Mouse (Mus musculus) CD4-positive, CD25-positive, alpha-beta regulatory T cell, adult 2 months (primary cell): ENCODE data around the gene Ugt1a2.

ENCODE experiments used
- DNase-seq: peaks from one replicate; pipeline ENCODE4 v3.0.0-alpha.2; 2012; ENCODE audit warnings: low read depth, low spot score

The Ugt1a2 gene

DNA sequence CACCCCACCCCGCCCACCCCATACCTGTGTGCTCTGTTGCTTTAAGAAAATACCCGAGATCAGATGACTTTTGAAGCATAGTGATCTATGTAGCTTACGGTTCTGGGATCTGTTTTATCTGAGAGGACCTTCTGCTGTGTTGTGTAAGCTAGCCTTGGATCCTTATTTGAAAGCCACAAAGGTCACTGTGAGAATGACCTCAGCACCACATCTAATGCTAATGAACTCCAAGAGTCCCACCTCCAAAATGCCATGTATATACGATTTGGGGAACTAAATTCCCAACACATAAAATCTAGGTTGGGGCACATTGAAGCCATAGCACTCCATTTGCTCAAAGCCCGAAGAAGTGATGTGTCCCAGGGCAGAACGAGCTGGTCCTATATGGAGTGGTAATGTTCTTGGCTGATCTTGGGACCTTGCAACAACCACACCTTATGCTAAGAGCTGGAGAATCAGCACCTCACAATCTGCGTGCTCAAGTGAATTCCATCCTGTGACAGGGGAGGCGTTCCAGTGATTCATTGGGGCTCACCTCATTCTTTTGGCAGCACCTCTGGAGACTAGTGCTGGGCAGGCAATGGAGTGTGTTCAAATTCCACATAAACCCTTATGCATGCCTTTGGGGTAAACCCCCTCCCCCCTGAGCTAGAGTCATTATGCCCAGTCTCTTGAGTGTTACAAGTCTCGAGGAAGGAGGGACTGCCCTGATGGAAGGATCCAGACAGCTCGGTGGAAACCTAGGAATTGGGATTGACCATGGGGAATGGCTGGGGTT, 56.7 kb downstream of the Ugt1a2 start:
- no peak for DNase-seq

DNA sequence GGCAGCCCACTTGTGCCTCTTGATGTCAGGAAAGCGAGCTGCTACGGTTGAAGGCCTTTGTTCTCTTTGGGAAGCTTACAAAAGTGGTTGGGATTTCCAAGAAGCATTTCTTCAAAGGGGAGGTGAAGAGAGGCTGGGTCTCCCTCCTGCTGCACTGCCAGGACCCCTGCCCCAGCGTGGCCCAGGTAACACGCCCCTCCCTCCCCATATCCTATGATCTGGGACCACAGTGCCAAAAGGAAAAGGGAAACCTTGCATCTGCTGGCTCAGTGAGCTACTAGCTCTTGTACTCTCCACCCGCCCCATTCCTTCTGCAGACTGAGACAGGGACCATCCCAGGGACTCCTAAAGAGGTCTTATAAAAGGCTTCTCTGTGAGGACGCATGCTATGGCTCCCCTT, 57.3 kb downstream of the Ugt1a2 start:
- DNase-seq: no peak

DNA sequence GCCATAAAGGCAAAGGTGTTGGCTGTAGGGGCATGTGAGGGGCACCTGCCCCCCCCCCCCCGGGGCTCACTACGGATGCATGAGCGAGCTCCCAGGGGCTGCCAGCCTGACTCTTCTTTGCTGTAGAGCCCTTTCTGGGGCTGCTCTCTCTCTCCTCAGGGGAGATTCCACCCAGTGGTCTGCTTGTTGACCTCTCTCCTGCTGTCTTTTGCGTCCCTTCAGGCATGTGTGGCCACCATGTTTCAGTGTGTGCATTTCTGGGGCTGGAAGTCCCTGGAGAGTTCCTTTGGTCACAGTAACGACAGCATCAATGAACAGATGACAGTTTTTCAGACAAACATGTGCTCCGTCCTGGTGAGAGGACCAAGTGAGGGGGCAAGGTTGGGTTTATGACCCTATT, 58.0 kb downstream of the Ugt1a2 start:
- DNase-seq: no peak

DNA sequence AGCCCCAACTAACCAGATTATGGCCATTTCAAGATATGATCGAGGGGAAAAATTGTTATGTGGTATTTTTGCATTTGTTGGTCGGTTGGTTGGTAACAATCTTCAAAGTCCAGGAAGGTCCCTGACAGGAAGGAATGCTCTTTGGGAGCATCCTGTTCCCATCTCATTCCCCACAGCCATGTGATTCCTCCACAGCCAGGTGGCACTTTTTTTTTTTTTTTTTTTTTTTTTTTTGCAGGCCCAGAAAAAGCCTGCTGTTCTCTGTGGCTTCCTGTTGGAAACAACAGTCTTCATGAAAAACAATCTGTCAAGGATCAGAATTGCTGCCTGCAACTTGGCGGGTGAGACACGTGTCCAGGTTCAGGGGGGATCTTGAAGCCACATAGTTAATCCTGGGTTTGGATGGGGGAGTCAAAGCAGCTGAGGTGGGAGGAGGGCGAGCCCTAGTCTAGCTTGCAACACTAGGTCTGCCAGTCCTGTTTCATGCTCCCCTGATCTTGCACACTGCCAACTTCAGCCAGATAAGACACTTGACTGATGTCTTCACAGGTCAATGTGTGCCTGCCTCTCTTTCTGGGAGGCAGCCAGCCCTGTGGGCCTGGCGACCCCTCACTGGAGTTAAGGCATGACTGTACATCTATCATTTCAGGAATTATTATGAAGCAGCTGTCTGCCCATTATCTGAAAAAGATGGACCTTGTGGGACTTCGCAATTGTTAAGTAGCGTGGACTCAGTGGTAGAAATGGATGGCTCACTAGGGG, 58.7 kb downstream of the Ugt1a2 start:
- no peak for DNase-seq

DNA sequence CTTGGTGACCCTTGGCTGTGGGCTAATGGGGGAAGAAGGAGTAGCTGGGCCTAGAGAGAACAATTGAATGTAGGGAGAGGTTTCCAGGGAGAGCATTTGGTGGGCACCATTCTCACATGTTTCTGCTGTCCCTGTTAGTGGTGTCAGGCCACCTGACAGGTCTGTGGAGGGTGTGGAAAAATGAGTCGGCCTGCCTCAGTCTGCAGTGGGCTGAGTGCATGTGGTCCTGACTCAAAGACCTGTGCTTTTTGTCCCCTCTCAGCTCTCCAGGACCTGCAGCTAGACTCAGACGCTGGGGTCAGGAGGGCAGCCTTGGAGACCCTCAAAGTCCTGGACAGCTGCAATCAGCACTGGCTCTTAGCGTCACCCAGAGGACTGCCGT, 59.2 kb downstream of the Ugt1a2 start:
- no peak for DNase-seq

DNA sequence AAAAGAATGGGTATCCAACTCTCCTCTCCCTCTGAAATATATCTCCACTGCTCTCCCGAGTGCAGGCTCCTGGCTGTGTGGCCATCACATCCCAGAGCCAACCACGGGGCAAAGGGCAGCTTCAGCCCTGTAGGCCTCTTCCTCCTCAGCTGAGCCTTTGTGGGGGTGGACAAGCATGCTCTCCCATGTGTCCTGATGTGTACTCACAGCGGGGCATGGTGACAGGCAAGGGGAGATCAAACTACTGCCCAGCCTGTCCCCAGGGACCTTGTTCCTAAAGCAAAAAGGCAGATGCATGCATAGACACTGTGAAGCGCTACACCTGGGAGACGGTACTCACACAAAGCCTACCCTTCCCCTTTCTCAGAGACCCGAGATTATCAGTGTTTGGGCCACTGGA, 59.7 kb downstream of the Ugt1a2 start:
- no peak for DNase-seq

DNA sequence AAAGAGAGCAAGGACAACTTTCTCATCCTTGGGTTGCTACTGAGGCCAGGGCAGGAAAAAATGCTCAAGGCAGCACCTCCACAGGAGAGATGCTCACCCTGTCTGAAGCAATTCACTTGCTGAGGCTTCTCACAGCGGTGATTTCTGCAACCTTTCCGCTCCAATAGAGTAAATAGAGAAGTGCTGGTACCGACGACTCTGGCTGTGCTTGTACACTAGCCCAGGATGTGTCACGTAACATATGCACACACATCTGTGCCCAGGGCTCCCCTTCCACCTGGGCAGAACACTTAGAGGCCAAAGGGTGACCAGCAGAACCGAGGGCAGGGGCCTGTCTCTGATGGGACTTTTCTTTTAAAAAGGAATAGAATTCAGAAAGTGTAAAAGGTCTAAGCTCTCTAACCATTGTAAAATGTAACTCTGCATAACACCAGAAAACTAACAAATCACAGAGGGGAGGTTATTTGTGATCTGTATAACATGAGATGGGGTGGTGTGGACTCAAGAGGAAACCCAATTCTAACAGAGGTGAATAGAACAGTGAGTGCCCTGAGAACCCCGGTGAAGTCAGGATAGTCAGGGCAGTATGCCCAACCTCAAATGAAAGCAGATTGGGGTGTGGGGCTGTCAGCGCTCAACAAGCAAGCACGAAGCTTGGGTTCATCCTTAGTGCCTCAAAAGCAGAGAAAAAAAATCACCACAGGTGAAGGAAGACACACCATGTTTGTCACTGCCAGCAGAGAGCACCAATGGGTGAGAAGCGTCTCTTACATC, 60.4 kb downstream of the Ugt1a2 start:
- no peak for DNase-seq

DNA sequence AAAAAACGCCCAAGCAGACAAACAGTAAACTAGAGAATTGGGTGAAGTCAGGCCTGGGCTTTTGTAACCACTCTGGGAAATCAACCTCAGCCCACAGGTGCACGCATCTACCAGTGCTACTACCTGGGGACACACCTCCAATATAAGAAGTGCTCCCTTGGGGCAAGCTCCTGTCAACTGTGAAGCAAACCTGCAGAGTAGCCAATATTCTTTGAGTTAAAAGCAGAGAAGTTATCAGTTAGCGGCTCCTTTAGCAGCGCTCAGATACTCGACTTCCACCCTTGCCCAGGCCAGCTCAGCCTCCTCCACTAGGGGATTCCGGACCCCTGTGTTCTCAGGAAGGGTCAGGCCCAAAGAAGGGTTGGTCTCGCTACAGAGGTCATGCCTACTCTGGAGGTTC, 61.3 kb downstream of the Ugt1a2 start:
- DNase-seq: no peak

DNA sequence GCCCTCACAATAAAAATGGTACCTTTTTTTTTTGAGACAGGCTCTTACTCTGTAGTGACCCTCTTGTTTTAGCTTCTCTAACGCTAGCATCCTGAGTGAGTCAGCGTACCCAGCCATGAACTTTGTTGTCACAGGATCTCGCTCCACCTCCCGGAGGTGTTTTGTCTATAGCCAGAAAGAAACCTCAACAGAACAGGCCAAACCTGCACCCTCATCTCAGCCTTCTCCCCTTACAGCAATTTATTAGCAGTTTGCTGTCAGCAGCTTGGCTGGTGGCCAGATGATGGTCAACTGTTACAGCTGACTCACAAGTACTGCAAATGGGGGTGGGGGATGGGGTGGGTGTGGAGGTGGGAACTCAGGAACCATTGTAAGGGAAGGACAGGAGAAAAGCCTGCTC, 61.9 kb downstream of the Ugt1a2 start:
- no peak for DNase-seq

DNA sequence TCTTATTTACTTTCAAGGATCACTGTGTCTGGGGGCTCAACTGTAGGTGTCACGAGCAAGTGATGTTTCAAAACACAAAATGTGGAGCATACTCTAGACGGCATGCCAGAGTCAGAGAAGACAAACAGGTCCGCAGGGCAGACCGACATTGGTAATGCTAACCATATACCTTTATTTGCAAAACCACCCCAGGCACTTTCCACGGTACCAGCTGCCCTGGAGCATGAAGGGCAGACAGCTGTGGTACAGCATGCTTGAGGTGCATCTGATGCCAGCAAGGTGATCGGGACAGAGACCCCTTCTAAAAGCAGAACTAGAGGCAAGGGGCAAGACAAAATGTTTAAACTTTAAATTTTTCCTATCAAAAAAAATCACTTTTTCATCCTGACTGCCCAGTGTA, 62.6 kb downstream of the Ugt1a2 start:
- DNase-seq: no peak

DNA sequence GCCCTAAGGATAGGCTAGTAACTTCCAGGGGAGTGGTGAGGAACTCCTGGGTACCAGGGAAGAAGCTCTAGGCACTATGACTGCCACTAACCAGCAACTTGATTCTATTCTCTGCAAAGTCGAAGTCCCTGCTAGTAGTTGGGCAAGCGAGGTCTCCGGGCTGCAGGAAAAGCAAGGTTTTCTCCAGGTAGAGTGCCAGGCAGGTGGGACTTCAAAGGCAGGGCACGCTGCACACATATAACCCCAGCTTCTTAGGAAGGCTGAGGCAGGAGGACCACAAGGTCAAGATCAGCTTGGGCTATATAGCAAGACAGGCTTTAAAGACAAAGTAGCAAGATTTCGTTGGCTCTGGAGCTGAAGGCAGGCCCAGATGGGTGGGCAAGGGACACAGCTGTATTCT, 63.4 kb downstream of the Ugt1a2 start:
- no peak for DNase-seq

DNA sequence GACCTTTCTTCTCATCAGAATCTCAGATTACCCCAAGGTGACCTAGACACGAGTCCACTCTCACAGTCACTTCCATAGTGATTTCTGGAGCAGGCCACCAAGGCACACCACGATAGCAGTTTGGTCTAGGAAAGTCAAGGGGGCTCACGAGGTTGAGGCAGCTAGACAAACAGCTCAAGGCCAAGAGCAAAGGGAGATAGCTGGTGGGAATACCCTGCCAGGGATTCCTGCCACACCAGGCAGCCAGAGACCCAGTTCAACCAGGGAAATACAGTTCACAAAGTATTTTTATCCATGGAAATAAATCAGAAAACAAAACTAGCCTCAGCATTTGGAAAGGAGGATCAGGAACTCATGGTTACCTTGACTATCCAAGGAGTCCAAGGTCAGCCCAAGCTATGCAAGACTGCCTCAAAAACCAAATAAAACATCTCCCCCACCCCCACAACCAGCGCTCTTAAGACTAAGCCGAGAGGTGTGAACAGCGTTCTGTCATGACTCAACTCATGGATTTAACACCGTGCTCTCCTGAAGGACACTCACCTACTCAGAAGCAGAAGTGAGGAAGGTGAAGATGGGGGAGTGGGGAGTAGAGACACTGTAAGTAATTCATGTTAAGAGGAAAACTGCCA, 64.0 kb downstream of the Ugt1a2 start:
- no peak for DNase-seq

DNA sequence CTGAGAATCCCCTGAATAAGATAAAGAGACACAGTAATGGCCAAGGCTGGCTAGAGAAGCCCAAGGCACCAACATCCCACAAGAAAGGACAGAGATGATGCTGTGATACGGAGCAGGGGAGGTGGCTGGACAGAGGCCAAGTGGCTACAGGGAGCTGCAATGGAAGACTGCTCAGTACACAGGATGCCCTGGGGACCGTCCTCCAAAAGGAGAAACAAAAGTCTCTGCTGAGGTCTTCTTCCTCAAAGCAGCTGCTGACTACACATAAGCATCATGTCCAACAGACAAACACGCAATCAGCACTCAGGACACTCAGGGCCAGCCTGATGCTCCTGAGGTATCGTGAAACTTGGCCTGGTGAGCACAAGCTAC, 64.5 kb downstream of the Ugt1a2 start:
- no peak for DNase-seq

DNA sequence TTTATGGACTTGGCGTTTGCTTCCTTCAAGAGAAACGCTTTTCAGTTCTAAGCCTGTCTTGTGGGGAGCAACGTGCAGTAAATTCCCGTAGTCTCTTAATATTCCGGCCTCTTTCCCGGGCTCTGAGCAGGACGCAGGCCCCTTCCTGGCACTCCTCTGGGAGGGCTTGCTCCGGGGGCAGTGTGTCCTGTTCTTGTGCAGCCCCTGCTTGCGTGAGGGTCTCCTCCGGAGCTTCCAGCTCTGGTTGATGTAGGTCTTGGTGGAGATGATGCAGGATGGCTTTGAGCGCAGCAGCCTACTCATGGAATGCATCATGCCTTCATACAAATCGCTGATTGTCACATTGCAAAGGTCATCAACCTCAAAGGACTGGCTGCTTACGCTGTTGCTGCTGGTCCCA, 65.7 kb downstream of the Ugt1a2 start:
- DNase-seq: no peak

DNA sequence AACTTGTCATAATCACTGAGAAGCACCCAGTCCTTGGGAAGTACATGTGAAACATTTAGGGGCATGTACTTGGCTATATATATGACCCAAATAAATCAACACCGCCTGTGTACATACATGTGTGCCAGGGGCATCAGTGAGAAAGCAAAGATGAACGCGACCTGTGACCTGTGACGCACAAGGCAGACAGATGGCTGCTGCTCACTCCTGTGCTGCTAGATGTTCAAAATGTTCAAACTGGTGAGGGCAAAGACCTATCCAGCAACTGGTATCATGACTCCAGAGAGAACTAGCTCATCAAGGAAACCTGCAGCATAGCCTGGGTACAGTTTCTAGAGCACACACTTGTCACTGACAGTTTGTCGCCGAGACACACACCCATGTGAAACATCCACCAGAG, 67.1 kb downstream of the Ugt1a2 start:
- no peak for DNase-seq

DNA sequence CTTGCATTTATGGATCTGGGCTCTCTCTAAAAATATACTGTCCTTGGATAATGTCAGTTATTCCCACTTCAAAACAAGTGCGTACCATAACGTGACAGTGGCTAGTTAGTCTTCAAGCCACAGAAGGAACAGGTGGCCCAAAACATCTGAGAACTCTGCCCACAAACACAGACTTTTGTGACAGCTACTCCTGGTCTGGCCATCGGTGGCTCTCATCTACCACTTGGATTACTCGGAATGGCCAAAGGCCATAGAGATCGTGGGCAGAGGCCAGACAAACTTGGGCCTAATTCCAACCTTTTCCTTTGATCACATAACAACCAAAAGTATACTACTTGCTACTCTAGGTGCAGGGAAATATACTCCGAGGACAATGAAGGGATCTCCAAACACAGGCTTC, 67.7 kb downstream of the Ugt1a2 start:
- no peak for DNase-seq
